Mouse (Mus musculus): ENCODE data around the gene Mnat1.

GRCm38 (mm10) chr12:73147236-73147635 is 23.7 kb downstream of the Mnat1 start:
- TF ChIP-seq CTCF (conservative IDR thresholded peaks at IDR 0.05; ENCODE audit: low read length) (no peak), NANOG (IDR thresholded peaks at IDR 0.05; ENCODE audit: borderline replicate concordance, low read length) (no peak)

All from E14TG2a.4 (cell line).